Mouse (Mus musculus) stomach, embryonic 14.5 days (tissue): ENCODE data around the gene Pole3. TPM values are rescaled to one million over a fixed set of nuclear protein-coding genes. Genes with fewer than 3 reads are reported as not detected.
A peak's percentile ranks its signal among the peaks of the same experiment; 100 is the strongest.

Experiments
- ATAC-seq: fragments of 200-750 bp; cut with Nextera tagmentation; 2 replicates; pipeline ENCODE4 v1.8.0; 2017; ENCODE audit warnings: low read depth, moderate TSS enrichment; ENCODE audit not compliant: insufficient number of reproducible peaks, insufficient read depth, low FRiP score
- H3K27ac ChIP-seq: fragments of 300-500 bp; sonication (generic); 2 replicates; pipeline ENCODE4 v1.5.1; 2014; ENCODE audit warnings: mild to moderate bottlenecking, low read length, moderate library complexity, mixed read lengths
- H3K27me3 ChIP-seq: fragments of 300-500 bp; sonication (generic); 2 replicates; pipeline ENCODE4 v1.6.1; 2014; ENCODE audit warnings: low read length, control low read depth, mixed read lengths; ENCODE audit not compliant: control insufficient read depth, insufficient read depth
- H3K36me3 ChIP-seq: fragments of 300-500 bp; sonication (generic); 2 replicates; pipeline ENCODE4 v1.6.1; 2014; ENCODE audit warnings: mild to moderate bottlenecking, control low read depth, low read length, moderate library complexity, mixed read lengths; ENCODE audit not compliant: control insufficient read depth, insufficient read depth
- H3K4me1 ChIP-seq: fragments of 300-500 bp; sonication (generic); 2 replicates; pipeline ENCODE4 v1.6.1; 2014; ENCODE audit warnings: low read length, control low read depth, mixed read lengths; ENCODE audit not compliant: control insufficient read depth, insufficient read depth
- H3K4me2 ChIP-seq: fragments of 300-500 bp; sonication (generic); replicated peaks from 2 replicates; pipeline ENCODE4 v1.6.1; 2014; ENCODE audit warnings: low read depth, low read length, control low read depth
- H3K4me3 ChIP-seq: fragments of 300-500 bp; sonication (generic); 2 replicates; pipeline ENCODE4 v1.5.1; 2014; ENCODE audit warnings: low read depth, low read length, control low read depth
- H3K9ac ChIP-seq: fragments of 300-500 bp; sonication (generic); replicated peaks from 2 replicates; pipeline ENCODE4 v1.6.1; 2014; ENCODE audit warnings: low read depth, mild to moderate bottlenecking, control low read depth, low read length, moderate library complexity, mixed read lengths
- H3K9me3 ChIP-seq: fragments of 300-500 bp; sonication (generic); 2 replicates; pipeline ENCODE4 v1.6.1; 2016; ENCODE audit warnings: low read depth, low read length, control low read depth; ENCODE audit not compliant: control insufficient read depth
- WGBS: fragments of 180-500 bp; shearing (Covaris S2); extraction: QIAGEN DNeasy Blood & Tissue Kit; methylation state at CpG from one replicate; pipeline ENCODE4 v1.1.7; 2014; 5-methylcytosine and 5-hydroxymethylcytosine counted together
- polyA plus RNA-seq: library from polyadenylated mRNA; unstranded; fragments of >200 nt; fragmentation: Nextera tagmentation; extraction: Ambion mirVana; gene quantifications from 2 replicates; pipeline ENCODE4 v1.2.1, GENCODE M21; 2014

Pole3 gene
- polyA plus RNA-seq, 1 experiment from 2014 or later, result 73.5 TPM

DNA sequence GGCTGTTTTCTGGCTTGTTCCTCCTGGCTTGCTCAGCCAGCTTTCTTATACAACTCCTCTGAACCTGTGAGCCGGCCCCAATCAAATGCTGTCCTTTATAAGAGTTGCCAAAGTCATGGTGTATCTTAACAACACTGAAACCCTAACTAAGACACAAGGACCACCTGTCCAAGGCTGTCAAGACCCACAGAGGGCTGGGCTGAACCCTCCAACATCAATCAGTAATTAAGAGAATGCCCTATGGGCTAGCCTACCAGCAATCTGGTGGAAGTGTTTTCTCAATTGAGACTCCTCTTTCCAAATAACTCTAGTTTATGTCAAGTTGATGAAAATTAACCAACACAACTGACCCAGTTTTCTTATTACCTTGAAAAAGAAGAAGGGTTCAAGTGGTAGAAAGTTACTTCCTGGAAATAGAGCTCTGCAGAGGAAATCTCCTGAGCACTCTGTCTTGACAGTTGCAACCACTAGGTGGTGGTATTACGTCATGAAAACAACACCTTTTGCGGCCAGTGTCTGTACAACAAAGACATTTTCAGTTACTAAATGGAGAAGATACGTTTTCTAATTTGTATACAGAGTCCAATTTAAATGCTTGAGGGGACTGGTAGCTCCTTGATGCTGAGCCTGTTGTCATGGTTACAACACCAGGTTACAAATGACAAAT is 36.2 kb upstream of the Pole3 start:
- no peak overlapping the region for H3K9ac ChIP-seq
- H3K27me3 ChIP-seq, result no peaks in the 10 kb centered on the region
- H3K4me1 ChIP-seq, result no peaks in the 10 kb centered on the region
- WGBS, result 24% methylated on average over 4 of the region's 4 CpGs
- H3K4me2 ChIP-seq, result no peak overlapping the region
- no peaks in the 10 kb centered on the region for H3K36me3 ChIP-seq
- H3K27ac ChIP-seq, result no peak overlapping the region
- peak; percentile 69; the same call in 1 of the 2 replicates for ATAC-seq
- H3K4me3 ChIP-seq, result no peak overlapping the region
- H3K9me3 ChIP-seq, result no peaks in the 10 kb centered on the region

DNA sequence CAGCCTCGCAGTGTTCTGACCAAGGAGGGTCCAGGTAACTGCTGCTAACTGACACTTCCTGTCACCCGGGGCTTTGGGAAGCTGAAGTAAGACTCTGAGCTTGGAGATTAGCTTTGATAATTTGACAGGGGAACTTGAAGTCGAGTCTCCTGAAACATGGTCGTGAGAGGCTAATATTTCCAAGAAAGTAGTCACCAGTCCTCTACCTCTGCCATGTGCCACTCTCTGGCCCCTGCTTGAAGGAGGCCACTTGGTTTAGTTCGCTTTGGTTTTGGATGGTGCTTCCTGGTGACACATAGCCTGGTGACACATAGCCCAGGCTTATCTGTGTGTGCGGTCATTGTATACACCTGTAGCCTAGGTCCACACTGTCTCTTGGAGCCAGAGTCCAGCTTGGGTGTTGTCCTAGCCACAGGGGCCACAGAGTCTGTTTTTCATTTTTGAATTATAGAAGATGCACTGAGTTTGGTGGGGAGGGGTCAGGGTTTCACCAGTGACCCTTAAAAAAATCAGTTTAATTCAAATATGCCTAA is 35.0 kb upstream of the Pole3 start, which contains the start of gene Rgs3:
Rgs3 (plus strand) TSS at position 51 of the 533 bp plus-strand sequence.
- Histone ChIP-seq H3K4me3 (no peak within 1 kb of the TSS), H3K4me2 (no peak within 1 kb of the TSS), H3K27me3 (no peaks in the 10 kb centered on the region), H3K36me3 (no peaks in the 10 kb centered on the region), H3K9ac (no peak within 1 kb of the TSS), H3K9me3 (no peaks in the 10 kb centered on the region), H3K27ac (no peak within 1 kb of the TSS), H3K4me1 (no peaks in the 10 kb centered on the region)
- 56% methylated on average over 6 of the region's 6 CpGs for WGBS
- no peak for ATAC-seq

- Histone ChIP-seq H3K36me3 (no peaks in the 10 kb centered on the region), H3K27ac (no peak overlapping the region), H3K9me3 (no peaks in the 10 kb centered on the region), H3K4me2 (no peak overlapping the region), H3K9ac (no peak overlapping the region), H3K27me3 (no peaks in the 10 kb centered on the region), H3K4me3 (no peak overlapping the region), H3K4me1 (no peaks in the 10 kb centered on the region)
- ATAC-seq, result no peak
- 51% methylated on average over 3 of the region's 3 CpGs for WGBS
Measured at GRCm38 (mm10) chr4:62557436-62557835, 32.6 kb upstream of the Pole3 start.

- ATAC-seq, result no peak
- H3K4me1 ChIP-seq, result no peaks in the 10 kb centered on the region
- no peaks in the 10 kb centered on the region for H3K27me3 ChIP-seq
- no peaks in the 10 kb centered on the region for H3K36me3 ChIP-seq
- no peaks in the 10 kb centered on the region for H3K9me3 ChIP-seq
- H3K27ac ChIP-seq, result no peak overlapping the region
- no peak overlapping the region for H3K4me3 ChIP-seq
- 76% methylated on average over 7 of the region's 7 CpGs for WGBS
- no peak overlapping the region for H3K9ac ChIP-seq
- H3K4me2 ChIP-seq, result no peak overlapping the region
Measured at GRCm38 (mm10) chr4:62551966-62552365, 27.1 kb upstream of the Pole3 start.

DNA sequence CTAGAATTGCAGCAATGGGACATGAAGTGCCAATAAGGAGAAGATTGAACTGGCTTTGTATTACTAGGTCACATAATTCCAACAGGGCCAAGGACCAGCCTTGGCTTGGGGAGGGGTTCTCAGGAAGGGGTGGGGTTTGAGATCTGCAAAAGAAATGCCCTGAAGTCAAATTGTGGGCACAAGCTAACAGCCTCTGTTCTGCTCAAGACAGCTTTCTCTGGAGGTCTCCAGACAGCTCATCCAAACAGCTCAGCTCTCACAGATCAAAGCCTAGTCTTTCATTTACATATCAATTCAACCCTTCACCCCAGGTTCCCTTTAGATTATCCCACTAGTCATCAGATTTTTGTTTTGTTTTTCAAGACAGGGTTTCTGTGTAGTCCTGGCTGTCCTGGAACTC is 19.9 kb upstream of the Pole3 start:
- ATAC-seq, result no peak
- no peaks in the 10 kb centered on the region for H3K36me3 ChIP-seq

DNA sequence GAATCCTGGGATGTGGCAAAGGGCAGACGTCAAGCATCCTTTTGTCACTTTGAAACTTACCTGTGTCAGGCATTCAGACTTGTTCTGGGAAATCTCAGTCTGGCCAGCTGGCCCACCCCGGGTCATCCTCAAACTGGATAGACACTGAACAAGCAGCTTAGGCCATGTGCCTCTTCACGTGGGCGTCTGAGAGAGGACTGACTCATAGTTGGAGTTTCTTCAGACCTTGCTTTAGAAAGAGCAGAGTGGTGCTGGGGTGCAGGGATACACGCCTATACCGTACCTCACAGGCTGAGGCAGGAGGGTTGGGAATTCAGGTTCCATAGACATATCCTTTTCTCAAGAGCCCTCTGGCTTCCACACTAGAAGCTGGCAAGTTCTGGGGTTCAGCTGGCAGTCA is 18.9 kb upstream of the Pole3 start:
- no peaks in the 10 kb centered on the region for H3K36me3 ChIP-seq
- no peak overlapping the region for H3K9ac ChIP-seq
- H3K4me2 ChIP-seq, result no peak overlapping the region
- ATAC-seq, result no peak
- no peak overlapping the region for H3K27ac ChIP-seq
- H3K4me3 ChIP-seq, result no peak overlapping the region
- no peaks in the 10 kb centered on the region for H3K4me1 ChIP-seq
- no peaks in the 10 kb centered on the region for H3K9me3 ChIP-seq
- 82% methylated on average over 6 of the region's 6 CpGs for WGBS
- no peaks in the 10 kb centered on the region for H3K27me3 ChIP-seq

More for the DNA sequence above, 19.9 kb upstream of the Pole3 start:
- no peaks in the 10 kb centered on the region for H3K27me3 ChIP-seq
- no peaks in the 10 kb centered on the region for H3K4me1 ChIP-seq
- H3K9ac ChIP-seq, result no peak overlapping the region
- no peak overlapping the region for H3K4me3 ChIP-seq
- no peaks in the 10 kb centered on the region for H3K9me3 ChIP-seq
- H3K4me2 ChIP-seq, result no peak overlapping the region
- no peak overlapping the region for H3K27ac ChIP-seq

DNA sequence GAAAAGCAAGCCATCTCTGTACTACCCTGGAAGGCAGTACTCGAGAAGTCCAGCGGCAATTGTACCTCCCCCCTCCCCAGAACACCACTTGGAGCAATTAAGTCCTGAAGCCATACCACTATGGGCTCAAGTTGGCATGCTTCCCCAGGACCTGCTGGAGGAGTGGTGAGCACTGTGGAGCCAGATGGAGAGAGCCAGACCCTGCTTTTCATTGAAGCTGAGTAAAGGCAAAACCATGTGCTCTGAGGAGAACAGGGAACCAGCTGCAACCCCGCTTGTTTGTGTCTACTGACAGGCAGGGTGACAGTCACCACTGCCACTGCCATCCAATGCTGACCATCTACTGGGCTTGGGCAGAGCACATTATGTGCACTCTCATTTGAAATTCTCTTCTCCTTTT is 16.9 kb upstream of the Pole3 start:
- ATAC-seq, result no peak
- no peaks in the 10 kb centered on the region for H3K4me1 ChIP-seq
- no peak overlapping the region for H3K4me2 ChIP-seq
- H3K4me3 ChIP-seq, result no peak overlapping the region
- H3K9ac ChIP-seq, result no peak overlapping the region
- no peaks in the 10 kb centered on the region for H3K27me3 ChIP-seq
- WGBS, result 83% methylated on average over 3 of the region's 3 CpGs
- H3K9me3 ChIP-seq, result no peaks in the 10 kb centered on the region
- no peaks in the 10 kb centered on the region for H3K36me3 ChIP-seq
- H3K27ac ChIP-seq, result no peak overlapping the region

GRCm38 (mm10) chr4:62533729-62534128 is 8.9 kb upstream of the Pole3 start:
- no peak overlapping the region for H3K9ac ChIP-seq
- no peak overlapping the region for H3K4me3 ChIP-seq
- H3K27ac ChIP-seq, result no peak overlapping the region
- WGBS, result 67% methylated on average over 6 of the region's 6 CpGs
- no peaks in the 10 kb centered on the region for H3K36me3 ChIP-seq
- no peak overlapping the region for H3K4me2 ChIP-seq
- no peak for ATAC-seq
- H3K4me1 ChIP-seq, result no peaks in the 10 kb centered on the region
- no peaks in the 10 kb centered on the region for H3K27me3 ChIP-seq
- no peaks in the 10 kb centered on the region for H3K9me3 ChIP-seq

DNA sequence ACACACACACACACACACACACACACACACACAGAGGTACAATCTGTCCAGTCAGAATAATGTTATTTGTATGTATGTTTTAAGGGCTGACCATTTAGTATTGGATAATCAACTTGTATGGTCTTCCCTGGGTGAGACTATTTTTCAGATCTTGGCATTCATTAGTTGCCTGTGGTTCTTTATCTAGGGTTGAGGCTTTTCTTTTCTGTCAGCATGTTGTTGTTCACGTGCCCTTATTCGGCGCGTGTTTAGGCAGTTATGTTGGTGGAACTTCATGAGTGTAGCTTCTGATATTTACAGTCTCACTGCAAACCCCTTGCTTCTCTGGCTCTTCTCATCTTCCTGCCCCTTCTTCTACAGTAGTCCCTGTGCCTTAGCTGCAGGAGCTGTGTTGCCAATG is 2.8 kb upstream of the Pole3 start:
- ATAC-seq, result no peak
- Histone ChIP-seq H3K27me3 (no peaks in the 10 kb centered on the region), H3K9me3 (no peaks in the 10 kb centered on the region), H3K4me3 (no peak overlapping the region), H3K36me3 (peaks cover 5% of the 10 kb centered on the region), H3K27ac (no peak overlapping the region), H3K4me2 (no peak overlapping the region), H3K4me1 (peaks cover 7% of the 10 kb centered on the region; the same call in 1 of the 2 replicates), H3K9ac (no peak overlapping the region)
- WGBS, result 86% methylated on average over 4 of the region's 4 CpGs
